Mouse (Mus musculus): ENCODE results near the gene Dbndd2.
A peak's percentile ranks its signal among the peaks of the same experiment; 100 is the strongest.

The Dbndd2 gene

GRCm38 (mm10) chr2:164485681-164486257, at the start of gene Dbndd2:
TSS of gene Dbndd2 (plus strand) at chr2:164486106.
- DNase-seq (ENCODE audit: low spot score) = peak; percentile 39

- no peak for DNase-seq (ENCODE audit: low spot score)
Measured at GRCm38 (mm10) chr2:164436215-164436913, 49.5 kb upstream of the Dbndd2 start.

- DNase-seq (ENCODE audit: low spot score) = no peak
Measured at GRCm38 (mm10) chr2:164436961-164437360, 48.9 kb upstream of the Dbndd2 start.

GRCm38 (mm10) chr2:164437710-164438109, 48.2 kb upstream of the Dbndd2 start:
- DNase-seq (ENCODE audit: low spot score) = no peak

GRCm38 (mm10) chr2:164438257-164438656, 47.6 kb upstream of the Dbndd2 start:
- no peak for DNase-seq (ENCODE audit: low spot score)

GRCm38 (mm10) chr2:164439001-164439421, 46.9 kb upstream of the Dbndd2 start:
- DNase-seq (ENCODE audit: low spot score) = no peak

GRCm38 (mm10) chr2:164440314-164440713, 45.6 kb upstream of the Dbndd2 start:
- no peak for DNase-seq (ENCODE audit: low spot score)

GRCm38 (mm10) chr2:164441155-164441554, 44.8 kb upstream of the Dbndd2 start:
- DNase-seq (ENCODE audit: low spot score) = no peak

- no peak for DNase-seq (ENCODE audit: low spot score)
Measured at GRCm38 (mm10) chr2:164441731-164442130, 44.2 kb upstream of the Dbndd2 start.

GRCm38 (mm10) chr2:164442315-164443050, 43.4 kb upstream of the Dbndd2 start:
- DNase-seq (ENCODE audit: low spot score) = peak; percentile 35

- DNase-seq (ENCODE audit: low spot score) = peak; percentile 84
Measured at GRCm38 (mm10) chr2:164443051-164443437, 42.9 kb upstream of the Dbndd2 start.

- DNase-seq (ENCODE audit: low spot score) = peak; percentile 39
Measured at GRCm38 (mm10) chr2:164443460-164444000, 42.4 kb upstream of the Dbndd2 start, which contains the start of gene Sdc4. TSS of gene Sdc4 (minus strand) at chr2:164443887.

- no peak for DNase-seq (ENCODE audit: low spot score)
Measured at GRCm38 (mm10) chr2:164444701-164445100, 41.2 kb upstream of the Dbndd2 start.

- DNase-seq (ENCODE audit: low spot score) = no peak
Measured at GRCm38 (mm10) chr2:164445399-164446085, 40.4 kb upstream of the Dbndd2 start.

GRCm38 (mm10) chr2:164446086-164446469, 39.8 kb upstream of the Dbndd2 start:
- DNase-seq (ENCODE audit: low spot score) = no peak

- DNase-seq (ENCODE audit: low spot score) = no peak
Measured at GRCm38 (mm10) chr2:164448140-164448539, 37.8 kb upstream of the Dbndd2 start.

GRCm38 (mm10) chr2:164448921-164449320, 37.0 kb upstream of the Dbndd2 start:
- DNase-seq (ENCODE audit: low spot score) = no peak

- no peak for DNase-seq (ENCODE audit: low spot score)
Measured at GRCm38 (mm10) chr2:164449341-164450042, 36.4 kb upstream of the Dbndd2 start.

GRCm38 (mm10) chr2:164452000-164452676, 33.8 kb upstream of the Dbndd2 start:
- DNase-seq (ENCODE audit: low spot score) = no peak

GRCm38 (mm10) chr2:164453047-164453757, 32.7 kb upstream of the Dbndd2 start:
- no peak for DNase-seq (ENCODE audit: low spot score)
